Mouse (Mus musculus) natural killer cell, adult 2 months (primary cell): ENCODE data around the gene Dcaf5.
A peak's percentile ranks its signal among the peaks of the same experiment; 100 is the strongest.

ENCODE experiments used
- DNase-seq, 2 experiments: peaks; one replicate each; pipeline ENCODE4 v3.0.0; 2022; ENCODE audit warnings: low spot score in 2 of 2

Dcaf5 gene

DNA sequence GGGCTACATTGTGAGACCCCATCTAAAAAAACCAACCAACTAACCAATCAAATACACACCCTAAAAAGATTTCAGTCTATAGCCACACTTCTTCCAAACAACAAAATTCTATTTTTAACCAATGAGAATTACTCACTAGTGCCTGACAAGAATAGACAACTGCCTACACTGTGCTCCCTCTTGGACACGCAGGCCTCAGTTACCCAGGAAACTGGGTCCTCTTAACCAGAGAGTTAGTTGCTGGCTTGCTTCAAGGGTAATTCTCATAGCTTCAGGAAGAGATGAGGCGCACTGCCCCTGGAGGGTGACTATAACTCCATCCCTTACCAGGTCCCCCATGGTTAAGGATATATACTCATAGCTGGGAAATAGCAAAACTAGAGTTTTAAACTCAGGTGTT, 95.5 kb downstream of the Dcaf5 start:
- DNase-seq, result no peak

DNA sequence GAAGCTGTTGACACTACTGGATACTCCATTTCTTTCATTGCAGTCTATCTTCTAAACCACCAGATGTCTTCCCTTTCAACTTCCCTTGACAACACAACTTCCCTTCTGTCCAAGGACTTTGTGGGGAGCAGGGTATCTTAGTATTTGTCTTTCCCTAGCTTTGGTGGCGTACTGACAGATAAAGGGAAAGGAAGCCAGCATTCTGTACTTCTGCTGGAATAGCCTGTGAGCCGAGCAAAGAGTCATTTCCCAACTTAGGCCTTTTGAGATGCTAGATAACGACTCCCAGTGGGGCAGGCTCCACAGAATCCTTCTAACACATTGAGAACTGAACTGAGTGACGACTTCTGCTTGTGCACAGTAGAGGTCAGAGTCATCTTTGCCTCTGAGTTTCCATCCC, 102.2 kb downstream of the Dcaf5 start:
- no peak for DNase-seq

DNA sequence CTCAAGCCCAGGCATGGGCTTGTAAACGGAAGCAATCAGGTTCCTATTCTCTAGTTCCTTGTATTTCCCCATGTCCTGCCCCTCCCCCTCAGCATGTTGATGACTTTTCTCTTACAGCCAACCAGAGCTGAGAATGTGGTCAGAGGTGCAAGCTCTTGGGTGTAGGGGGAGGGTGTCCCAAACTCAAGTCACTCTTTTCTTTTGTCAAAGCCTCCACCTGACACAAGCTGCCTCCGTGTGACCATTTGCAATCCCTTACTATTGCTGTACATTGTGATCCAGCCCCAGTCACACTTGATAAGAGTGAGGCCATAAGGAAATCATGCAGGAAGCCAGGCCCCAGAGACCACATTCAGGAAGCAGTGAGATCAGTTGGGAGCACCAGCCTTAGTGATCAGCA, 104.8 kb downstream of the Dcaf5 start:
- DNase-seq, result peak; percentile 47 to 62

DNA sequence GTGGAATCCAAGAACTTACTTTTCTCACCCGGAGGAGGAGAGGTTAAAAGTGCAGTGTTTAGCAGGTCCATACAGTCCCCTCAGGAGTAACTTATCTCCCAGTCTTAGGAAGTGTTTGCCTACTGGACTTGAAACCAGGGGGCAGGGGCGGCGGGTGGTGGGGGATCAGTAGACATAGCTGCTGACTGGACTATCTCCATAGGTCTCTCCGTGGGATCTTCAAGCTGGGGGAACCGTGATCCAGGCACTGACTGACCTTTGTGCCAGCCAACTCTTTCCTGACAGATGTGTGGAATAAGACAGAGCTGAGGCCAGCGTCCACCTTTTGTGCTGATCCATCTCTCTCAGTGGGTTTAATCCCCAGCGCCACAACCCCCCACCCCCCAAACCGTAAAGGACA, 105.6 kb downstream of the Dcaf5 start:
- DNase-seq, result no peak

DNA sequence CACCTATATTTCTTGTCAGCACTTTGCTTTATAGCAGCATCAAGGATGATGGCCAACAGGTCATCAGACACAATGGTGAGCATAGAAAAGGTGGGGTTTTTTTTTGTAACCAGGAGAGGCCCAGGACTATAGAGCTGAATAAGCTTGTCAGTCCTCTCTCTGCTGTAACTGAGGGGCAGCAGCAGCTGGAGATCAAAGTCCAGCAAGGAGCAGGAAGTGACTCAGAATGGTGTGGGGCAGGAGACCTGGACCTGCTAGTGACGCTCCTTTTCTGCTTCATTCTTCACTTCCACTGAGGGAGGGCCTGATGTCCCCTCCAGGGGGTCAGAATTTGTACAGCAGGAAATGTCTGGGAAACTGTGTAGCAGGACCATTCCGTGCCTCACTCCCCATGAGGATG, 106.8 kb downstream of the Dcaf5 start:
- DNase-seq, result no peak

DNA sequence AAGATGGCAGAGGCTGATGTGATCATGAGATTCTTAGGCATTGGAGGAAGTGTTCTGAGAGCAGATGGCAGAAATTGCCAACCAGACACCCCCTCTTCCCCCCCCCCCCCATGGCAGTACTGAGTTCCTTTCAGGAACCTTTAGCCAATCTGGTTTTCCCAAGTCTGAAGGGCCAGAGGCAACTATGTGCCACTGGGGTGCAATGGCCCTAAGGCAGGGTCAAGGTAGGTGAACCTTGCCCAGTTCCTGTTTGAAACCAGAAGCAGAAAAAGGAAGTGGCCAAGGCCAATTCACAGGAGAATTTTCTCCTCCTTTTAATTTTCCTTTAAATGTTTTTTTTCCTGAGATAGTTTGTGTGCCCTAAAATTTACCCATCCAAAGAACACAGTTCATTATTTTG, 110.4 kb downstream of the Dcaf5 start:
- no peak for DNase-seq

DNA sequence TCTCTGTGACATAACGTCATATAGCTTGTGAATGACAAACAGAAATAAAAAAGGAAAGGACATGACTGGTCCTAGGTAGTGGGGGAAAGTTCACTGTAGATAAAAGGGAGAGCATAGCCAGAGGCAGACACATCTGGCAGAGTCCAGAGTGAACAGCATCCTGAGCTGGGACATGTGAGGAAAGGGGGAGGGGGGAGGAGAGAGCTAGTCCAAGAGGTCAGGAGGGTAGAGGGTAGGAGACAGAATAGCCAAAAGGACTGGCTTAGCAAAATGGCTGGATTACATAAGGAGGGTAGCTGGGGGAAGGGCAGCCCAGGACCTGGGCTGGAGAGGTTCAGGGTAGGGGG, 111.6 kb downstream of the Dcaf5 start:
- DNase-seq, result no peak

DNA sequence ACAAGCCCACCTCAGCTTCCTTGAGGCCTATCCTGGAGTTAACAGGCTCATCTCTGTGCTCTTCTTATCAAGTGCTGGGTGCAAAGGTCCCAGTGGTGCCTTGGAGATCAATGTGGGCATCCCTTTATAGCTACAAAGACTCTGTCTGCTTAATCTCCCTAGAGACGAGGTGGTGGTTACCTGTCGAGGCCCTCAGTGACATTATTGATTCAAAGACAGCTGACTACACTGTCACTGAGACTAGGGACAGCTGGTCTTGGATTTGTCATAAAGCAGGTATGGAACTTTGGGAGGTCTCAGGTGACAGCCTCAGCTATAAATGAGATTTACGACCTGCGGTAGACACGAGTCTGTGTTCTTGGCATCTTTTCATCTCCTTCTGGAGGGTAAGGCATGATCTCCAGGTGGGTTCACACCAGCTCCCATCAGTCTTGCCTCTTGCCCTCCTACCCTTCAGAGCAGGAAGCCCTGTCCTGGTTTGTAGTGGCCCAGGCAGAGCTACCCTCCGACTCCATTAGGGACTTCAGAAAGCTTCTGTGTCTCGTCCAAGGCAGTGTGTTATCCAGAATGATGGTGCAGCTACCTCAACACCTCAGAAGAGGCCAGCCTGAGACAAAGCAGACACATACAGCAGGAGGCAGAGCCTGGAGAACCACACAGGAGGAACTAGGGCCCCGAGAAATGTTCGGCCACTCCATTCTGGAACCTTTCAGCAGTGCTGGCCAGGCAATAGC, 112.2 kb downstream of the Dcaf5 start:
- no peak for DNase-seq

DNA sequence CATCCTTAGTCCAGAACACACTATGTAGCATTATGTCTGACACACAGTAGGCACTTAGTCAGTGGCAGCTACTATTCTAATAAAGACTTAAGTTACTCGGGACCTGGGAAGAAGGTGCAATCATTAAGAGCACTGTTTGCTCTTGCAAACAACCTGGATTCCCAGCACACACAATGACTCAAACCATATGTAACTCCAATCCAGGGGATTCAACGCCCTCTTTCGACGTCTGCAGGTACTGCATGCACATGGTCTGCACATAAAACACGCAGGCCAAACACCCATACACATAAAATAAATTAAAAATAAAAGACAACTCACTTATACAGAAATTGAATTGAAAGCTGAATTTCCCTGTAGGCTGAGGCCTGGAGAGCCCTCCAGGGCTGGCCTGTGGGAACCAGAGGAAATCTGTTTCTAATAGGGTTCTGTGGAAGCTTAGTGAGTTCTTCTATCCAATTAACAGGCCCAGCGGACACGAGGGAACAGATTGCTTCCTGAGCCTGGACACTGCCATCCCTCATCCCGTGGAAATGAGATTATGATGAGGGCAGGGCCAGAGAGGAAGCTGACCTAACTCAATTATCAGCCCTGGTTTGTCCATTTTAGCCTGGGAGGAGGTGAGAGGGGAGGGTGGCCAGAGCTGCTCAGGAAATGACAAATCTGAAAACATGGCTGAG, 112.9 kb downstream of the Dcaf5 start:
- no peak for DNase-seq

DNA sequence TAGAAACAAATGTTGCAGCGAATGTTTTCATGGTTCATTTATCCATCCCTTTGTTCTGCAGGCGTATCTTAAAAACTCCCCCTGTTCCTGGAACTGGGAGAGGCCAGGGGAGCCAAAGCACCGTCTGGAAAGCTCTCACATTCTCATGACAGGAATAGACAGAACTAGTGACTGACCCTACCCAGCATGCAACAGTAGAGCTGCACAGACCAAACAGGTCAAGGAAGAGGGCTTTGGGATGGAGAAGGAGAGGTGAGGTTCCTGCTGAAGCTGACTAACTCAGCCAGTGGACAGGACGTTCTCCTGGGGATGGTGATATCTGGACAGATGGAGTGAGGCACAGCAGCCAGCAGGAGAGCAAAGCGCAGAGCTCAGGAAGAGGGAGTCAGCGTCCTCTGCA, 113.9 kb downstream of the Dcaf5 start:
- no peak for DNase-seq

DNA sequence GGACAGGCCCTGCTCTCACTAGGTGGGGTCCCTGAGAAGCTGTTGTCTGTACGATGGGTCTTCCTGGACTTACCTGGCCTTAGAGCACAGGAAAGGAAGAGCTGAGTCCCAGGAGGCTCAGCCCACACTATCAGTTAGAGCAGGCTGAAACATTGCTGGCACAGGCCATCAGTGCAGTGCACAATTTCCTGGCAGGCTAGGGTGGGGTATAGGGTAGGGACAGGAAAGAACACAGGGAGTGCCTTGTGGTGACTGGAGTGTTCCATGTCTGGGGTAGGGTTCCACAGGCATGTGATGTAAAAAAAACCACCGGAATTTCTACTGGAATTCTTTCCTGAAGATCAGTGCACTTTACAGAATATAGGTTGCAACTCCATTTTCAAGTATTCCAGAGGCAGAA, 117.3 kb downstream of the Dcaf5 start:
- DNase-seq, result no peak

DNA sequence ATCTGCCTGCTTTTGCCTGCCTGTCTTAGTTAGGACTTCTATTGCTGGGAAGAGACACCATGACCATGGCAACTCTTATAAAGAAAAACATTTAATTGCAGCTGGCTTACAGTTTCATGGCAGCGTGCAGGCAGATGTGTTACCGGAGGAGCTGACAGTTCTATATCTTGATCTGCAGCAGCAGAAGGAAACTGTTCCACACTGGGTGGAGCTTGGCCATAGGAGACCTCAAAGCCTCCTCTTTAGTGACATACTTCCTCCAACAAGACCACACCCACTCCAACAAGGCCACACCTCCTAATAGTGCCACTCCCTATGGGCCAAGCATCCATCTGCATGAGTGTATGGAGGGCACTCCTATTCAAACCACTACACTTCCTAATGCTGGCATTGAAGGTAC, 121.1 kb downstream of the Dcaf5 start:
- no peak for DNase-seq

DNA sequence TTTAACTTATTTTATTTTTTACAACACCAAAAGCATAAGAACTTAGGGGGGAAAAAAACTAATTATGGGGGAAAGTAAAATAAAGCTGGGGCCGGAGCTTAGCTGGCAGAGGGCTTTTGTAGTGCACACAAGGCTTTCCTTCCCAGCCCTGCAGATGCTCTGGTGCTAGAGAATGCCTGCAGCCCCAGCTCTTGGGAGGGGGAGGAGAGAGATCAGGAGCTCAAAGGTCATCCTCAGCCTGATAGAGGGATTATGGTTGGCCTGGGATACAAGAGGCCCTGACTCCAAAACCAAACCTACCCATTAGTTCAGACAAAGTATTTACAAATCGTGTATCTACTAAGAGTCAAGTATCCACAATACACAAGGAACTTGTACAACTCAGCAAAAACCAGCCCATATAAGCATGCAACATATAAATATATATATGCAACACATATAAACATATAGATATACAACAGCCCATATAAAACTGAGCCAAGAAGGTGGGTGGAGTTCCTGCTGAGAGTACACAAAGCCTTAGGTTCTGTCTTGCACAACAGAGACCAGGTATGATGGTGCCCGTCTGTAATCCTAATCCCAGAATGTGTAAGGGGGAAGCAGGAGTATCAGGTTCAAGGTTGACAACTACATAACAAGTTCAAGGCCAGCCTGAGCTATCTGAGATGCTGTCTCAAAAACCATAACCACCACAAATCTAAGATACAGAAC, 124.3 kb downstream of the Dcaf5 start:
- no peak for DNase-seq

DNA sequence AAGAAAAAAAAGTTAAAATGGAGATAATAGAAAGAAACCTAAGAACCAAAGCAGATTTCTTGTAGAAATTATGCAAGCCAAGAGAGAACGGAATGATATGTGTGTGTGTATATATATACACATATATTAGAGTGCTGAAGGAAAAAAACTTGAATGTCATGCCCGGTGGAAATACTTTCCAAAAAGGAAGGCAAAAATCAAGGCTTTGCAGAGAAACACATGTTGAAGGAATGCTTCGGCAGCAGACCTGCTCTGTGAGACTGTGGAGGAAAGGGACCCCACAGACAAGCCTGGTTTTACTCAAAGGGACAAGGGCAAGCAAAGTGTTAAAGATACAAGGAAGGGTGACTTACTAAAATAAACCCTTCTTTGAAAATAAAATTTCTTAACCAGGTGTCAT, 128.8 kb downstream of the Dcaf5 start:
- no peak for DNase-seq

DNA sequence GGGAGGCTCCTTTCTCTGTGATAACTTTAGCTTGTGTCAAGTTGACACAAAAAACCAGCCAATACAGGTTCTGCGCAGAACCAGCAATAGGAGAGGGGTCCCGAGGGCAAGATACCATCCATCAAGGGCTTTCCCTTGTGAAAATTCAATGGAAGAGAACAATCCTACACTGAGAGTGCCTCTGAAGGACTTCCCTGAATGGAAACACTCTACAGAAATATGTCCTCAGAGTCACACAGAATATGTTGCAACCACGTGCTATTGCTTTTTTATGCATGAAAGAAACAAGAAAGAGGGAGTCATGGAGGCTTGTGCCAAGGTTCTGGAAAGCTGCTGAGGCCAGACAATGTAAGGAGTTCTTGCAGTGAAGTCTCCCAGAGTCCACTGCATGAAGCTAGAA, 131.9 kb downstream of the Dcaf5 start:
- no peak for DNase-seq

DNA sequence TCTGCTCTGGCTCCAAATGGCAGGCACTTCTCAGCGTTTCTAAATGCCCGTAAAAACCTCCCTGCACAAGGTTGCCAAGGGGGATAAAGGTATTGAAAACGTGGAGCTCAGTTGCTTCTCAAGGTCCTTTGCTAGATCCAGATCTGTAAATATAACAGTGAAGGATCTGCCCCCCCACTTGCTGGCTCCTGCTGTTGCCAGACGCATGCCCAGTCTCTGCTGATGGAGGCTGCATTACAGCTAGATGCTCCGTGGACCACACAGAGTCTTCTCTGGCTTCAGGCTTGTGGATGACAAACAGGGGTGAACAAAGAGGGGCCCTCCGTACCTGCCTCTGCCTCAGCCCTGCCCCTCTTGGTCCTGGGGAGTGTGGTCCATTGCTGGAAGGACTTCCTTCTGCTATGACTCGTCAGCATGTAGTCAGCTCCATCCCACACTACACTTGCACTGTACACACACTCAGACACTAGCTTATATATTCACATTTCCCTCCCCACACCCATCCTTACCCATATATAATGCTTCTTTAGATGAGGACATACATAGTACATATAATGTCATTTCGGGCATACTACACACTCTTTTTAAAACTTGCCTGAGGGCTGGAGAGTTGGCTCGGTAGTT, 135.5 kb downstream of the Dcaf5 start:
- no peak for DNase-seq

DNA sequence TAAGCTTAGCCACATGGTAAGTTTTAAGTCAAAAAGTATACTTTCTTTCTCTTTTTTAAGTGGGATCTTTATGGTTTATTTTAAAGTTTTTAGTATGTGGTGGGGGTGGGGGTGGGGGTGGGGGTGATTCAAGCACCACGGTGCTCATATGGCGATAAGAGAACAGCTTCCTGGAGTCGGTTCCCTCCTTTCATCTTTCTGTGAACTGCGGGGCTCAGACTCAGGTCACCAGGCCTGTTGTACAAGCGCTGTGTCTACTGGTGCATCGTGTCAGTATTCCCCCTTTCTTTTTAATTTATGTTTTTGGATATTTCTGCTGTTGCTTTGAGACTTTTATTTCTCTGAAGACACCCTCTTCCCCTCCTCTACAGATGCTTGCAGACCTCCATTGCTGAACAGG, 137.7 kb downstream of the Dcaf5 start:
- no peak for DNase-seq

DNA sequence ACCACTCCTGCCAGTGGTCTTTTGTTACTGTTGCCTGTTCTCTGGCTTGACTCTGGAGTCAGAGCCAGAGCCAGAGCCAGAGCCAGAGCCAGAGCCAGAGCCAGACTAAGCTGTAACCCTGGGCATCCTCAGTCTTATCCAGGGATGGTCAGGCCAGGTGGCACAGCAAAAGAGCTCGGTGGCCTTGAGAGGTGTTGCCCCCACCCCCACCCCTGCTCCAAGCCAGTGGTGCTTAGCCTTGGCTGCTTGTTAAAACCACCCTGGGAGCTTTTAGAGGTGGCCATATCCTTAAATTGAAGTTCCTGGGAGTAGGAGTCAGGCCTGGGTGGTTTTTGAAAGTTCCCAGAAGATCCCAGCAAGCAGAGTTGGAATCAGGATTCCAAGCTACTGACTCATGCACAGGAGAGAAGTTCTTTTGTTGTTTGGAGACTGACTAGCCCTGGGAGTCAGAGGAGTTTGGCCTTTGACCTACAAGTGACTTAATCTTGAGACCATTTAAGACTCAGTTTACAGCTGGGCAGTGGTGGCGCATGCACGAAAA, 144.4 kb downstream of the Dcaf5 start:
- no peak for DNase-seq

DNA sequence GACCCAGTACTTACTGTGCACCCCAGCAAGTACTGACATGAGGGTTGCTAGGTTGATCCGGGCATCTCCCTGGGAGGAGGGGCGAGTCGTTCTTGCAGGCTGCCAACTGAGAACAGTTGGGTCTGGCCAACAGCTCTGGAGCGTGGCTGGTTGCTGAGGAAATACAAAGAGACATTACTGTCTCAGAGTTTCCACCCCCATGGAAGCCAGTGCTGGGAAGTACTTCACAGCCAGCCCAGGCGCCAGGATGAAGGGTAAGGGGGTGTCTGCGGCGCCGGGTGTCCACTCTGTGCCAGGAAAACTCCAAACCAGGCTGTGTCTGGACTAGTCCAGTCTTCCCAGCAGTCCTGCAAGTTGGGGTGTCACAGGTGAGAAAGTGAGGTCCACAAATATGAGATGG, 145.4 kb downstream of the Dcaf5 start:
- no peak for DNase-seq

DNA sequence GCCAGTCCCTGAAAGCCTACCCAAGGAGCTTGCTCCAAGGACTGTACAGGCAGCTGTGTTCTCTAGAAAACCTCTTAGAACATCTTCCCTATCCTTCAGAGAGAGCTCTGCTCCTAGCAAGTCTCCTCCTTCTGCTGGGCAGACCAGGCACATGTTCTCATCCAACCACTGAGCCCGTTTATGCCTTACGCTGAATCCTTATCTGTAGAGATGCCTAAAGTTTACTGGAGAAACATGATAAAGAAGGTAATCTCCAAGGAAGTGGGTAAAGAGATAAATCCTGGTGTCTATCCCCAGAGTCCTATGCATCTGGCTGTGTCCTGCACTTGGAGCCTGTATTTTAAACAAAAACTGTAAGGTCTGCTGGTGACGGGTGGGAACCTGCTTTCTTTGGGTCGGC, 145.9 kb downstream of the Dcaf5 start:
- no peak for DNase-seq

DNA sequence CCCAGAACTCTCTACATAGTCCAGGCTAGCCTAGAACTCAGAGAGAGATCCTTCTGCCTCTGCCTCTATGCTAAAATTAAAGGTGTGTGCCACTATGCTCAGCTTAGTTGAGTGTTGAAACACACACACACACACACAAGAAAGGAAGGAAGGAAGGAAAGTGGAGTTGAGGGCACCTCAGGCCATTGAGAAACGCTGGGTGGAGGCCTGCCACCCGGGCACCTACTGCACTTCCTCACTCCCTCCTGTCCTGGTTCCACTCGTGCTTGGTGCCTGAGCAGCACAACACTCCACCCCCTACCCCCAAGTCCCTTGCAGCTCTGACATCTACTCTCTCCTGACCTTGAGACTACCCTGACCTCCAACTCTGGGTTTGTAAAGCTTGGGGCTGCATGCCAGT, 146.7 kb downstream of the Dcaf5 start:
- no peak for DNase-seq

DNA sequence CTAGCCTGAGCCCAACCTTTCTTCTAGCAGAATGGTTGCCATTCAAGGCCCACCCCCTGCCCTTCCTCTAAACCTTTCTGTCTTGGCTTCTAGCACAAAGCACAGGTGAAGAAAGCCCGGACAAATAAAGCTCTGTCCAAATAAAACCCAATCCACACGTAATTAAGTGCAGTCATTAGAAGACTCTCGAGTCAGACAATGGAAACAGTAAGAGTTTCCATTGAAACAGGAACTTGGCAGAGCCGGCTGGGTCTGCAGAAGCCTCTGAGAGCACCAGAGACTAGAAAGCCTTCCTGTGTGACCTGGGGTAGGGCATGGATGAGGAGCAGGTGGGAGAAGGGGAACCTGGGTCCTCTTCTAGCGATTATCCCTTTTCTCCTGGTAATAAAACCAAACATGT, 150.5 kb downstream of the Dcaf5 start:
- no peak for DNase-seq
